ENCODE assay signal across 10 mouse cellular contexts in the genomic region with DNA sequence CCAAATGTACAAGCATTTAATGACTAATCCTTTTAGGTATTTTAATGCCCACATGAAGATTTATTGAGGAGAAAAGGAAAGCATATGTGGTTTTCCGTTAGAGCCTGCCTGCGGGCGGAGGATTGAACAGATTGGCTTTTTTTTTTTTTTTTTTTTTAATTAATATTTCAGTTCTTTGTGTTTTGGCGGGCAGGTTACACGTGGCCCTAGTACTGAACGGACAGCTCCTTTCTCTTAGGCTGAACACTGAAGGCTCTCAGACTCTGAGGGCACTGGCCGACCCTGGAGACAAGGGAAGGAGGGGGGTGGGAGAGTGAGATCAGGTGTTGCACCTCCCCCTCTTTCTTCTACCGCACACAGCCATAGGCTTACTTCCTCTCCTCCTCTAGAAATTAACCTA. TPM values are rescaled to one million over a fixed set of nuclear protein-coding genes. Genes with fewer than 3 reads are reported as not detected.
DNase-seq lines count a peak whose midpoint lies in the region; ATAC-seq and TF ChIP-seq lines count a peak whose summit lies in the region.
"Had no signal": no experiment of that assay in that cellular context is flagged by ENCODE, and none has a peak within 500 bp of the region (broad histone marks: within the 10 kb centered on the region; RNA-seq: fewer than 3 reads in every experiment).

No protein-coding gene starts in this region.

- no peaks in the 10 kb centered on the region for H3K4me1 ChIP-seq in kidney, embryonic 14.5 days (ENCODE audit: control insufficient read depth, insufficient read depth, low read length)
- no peaks in the 10 kb centered on the region for H3K4me1 ChIP-seq in kidney, adult 2 months (ENCODE audit: control insufficient read depth, insufficient read depth, low read length)
- 0 out of 2 replicates have a peak, but pooled peaks cover 3% of the 10 kb centered on the region for H3K4me1 ChIP-seq in hindbrain, embryonic 13.5 days (replicated peaks)
- no peaks in the 10 kb centered on the region for H3K4me1 ChIP-seq in midbrain, embryonic 15.5 days
- H3K4me1 ChIP-seq in heart, embryonic 10.5 days: no peaks in the 10 kb centered on the region

- H3K9ac ChIP-seq in kidney, embryonic 14.5 days (ENCODE audit: low read depth, low read length): no peak overlapping the region
- no peak overlapping the region for H3K9ac ChIP-seq in hindbrain, embryonic 13.5 days
- H3K9ac ChIP-seq in midbrain, embryonic 15.5 days: no peak overlapping the region
- H3K9ac ChIP-seq: liver, embryonic 14.5 days had no signal

- no peak overlapping the region for H3K27ac ChIP-seq in kidney, embryonic 14.5 days (ENCODE audit: low read depth, low read length)
- H3K27ac ChIP-seq in kidney, adult 2 months (ENCODE audit: insufficient read depth, low read depth, low read length): no peak overlapping the region
- no peak overlapping the region for H3K27ac ChIP-seq in hindbrain, embryonic 13.5 days
- no peak overlapping the region for H3K27ac ChIP-seq in midbrain, embryonic 15.5 days
- no peak overlapping the region for H3K27ac ChIP-seq in heart, embryonic 10.5 days
- H3K27ac ChIP-seq: liver, embryonic 14.5 days had no signal

- H3K9me3 ChIP-seq in kidney, embryonic 14.5 days (ENCODE audit: control insufficient read depth, low read length): no peaks in the 10 kb centered on the region
- H3K9me3 ChIP-seq in hindbrain, embryonic 13.5 days: no peaks in the 10 kb centered on the region
- H3K9me3 ChIP-seq in midbrain, embryonic 15.5 days: no peaks in the 10 kb centered on the region
- H3K9me3 ChIP-seq in heart, embryonic 10.5 days: no peaks in the 10 kb centered on the region

- 0 out of 2 replicates have a peak, but pooled peaks cover 2% of the 10 kb centered on the region for H3K27me3 ChIP-seq in kidney, embryonic 14.5 days (ENCODE audit: control insufficient read depth, insufficient read depth, low read length)
- no peaks in the 10 kb centered on the region; the same call in 1 of the 2 replicates for H3K27me3 ChIP-seq in kidney, adult 2 months (replicated peaks; ENCODE audit: control insufficient read depth, insufficient read depth, low read length)
- 0 out of 2 replicates have a peak, but pooled peaks cover 7% of the 10 kb centered on the region for H3K27me3 ChIP-seq in hindbrain, embryonic 13.5 days
- H3K27me3 ChIP-seq in midbrain, embryonic 15.5 days (replicated peaks): no peaks in the 10 kb centered on the region
- no peaks in the 10 kb centered on the region for H3K27me3 ChIP-seq in heart, embryonic 10.5 days (ENCODE audit: insufficient read depth, poor library complexity, severe bottlenecking)

- peak; percentile 69; the same call in 1 of the 2 replicates for ATAC-seq in kidney, embryonic 14.5 days (ENCODE audit: low FRiP score, low TSS enrichment)
- ATAC-seq in hindbrain, embryonic 13.5 days (ENCODE audit: low FRiP score): peak; percentile 49; the same call in 1 of the 2 replicates
- peak; percentile 94 for ATAC-seq in midbrain, embryonic 15.5 days (replicated peaks)

- 12% methylated on average over 8 of the region's 8 CpGs for WGBS in kidney, embryonic 14.5 days
- 8% methylated on average over 8 of the region's 8 CpGs for WGBS in kidney, adult 2 months
- 9% methylated on average over 8 of the region's 8 CpGs for WGBS in hindbrain, embryonic 13.5 days
- WGBS in midbrain, embryonic 15.5 days: 3% methylated on average over 8 of the region's 8 CpGs
- WGBS in heart, embryonic 10.5 days: 12% methylated on average over 8 of the region's 8 CpGs

- no peaks in the 10 kb centered on the region for H3K36me3 ChIP-seq in kidney, embryonic 14.5 days (ENCODE audit: control insufficient read depth, insufficient read depth, low read length)
- no peaks in the 10 kb centered on the region for H3K36me3 ChIP-seq in kidney, adult 2 months (ENCODE audit: control insufficient read depth, insufficient read depth, low read length)
- no peaks in the 10 kb centered on the region for H3K36me3 ChIP-seq in hindbrain, embryonic 13.5 days
- H3K36me3 ChIP-seq in midbrain, embryonic 15.5 days (replicated peaks): no peaks in the 10 kb centered on the region
- H3K36me3 ChIP-seq in heart, embryonic 10.5 days: no peaks in the 10 kb centered on the region

- no peak overlapping the region for H3K4me2 ChIP-seq in kidney, embryonic 14.5 days (replicated peaks; ENCODE audit: low read depth, low read length)
- no peak overlapping the region for H3K4me2 ChIP-seq in hindbrain, embryonic 13.5 days
- H3K4me2 ChIP-seq in midbrain, embryonic 15.5 days: peak overlapping the region; percentile 21; the same call in 1 of the 2 replicates

- H3K4me3 ChIP-seq in kidney, embryonic 14.5 days (ENCODE audit: low read length): no peak overlapping the region
- no peak overlapping the region for H3K4me3 ChIP-seq in kidney, adult 2 months (ENCODE audit: insufficient read depth, low read depth, low read length)
- no peak overlapping the region for H3K4me3 ChIP-seq in hindbrain, embryonic 13.5 days
- H3K4me3 ChIP-seq in midbrain, embryonic 15.5 days: no peak overlapping the region
- H3K4me3 ChIP-seq in heart, embryonic 10.5 days: no peak overlapping the region

- no peak for TF ChIP-seq CTCF in kidney, adult 2 months (conservative IDR thresholded peaks at IDR 0.05; ENCODE audit: insufficient read depth, insufficient read length, low read depth, low read length)

- DNase-seq in kidney, adult 2 months: no peak
- peak; percentile 18 for DNase-seq in ZHBTc4 (ENCODE audit: low read depth, low spot score)
- DNase-seq in spleen, postnatal 14 days (ENCODE audit: low spot score in 2 of 2): no peak
- DNase-seq in lung, postnatal 4 days: no peak
- no peak for DNase-seq in heart, embryonic 10.5 days (ENCODE audit: low spot score)
- DNase-seq: layer of hippocampus, postnatal 36 days had no signal

- no peak for TF ChIP-seq POLR2A in kidney, adult 2 months (IDR thresholded peaks at IDR 0.05; ENCODE audit: low read depth, low read length)

RNA-seq across cellular contexts. Expression of a gene that starts 14.7 kb away (rescaled TPM):
- polyA plus RNA-seq in kidney, embryonic 14.5 days (2014; fragmentation: Nextera tagmentation; extraction: Ambion mirVana): not detected in 2 replicates
- polyA plus RNA-seq in kidney, adult 2 months (2012; rRNA removed): not detected in 2 replicates
- polyA plus RNA-seq in hindbrain, embryonic 13.5 days (2015; fragmentation: Nextera tagmentation; extraction: Ambion mirVana): 2.1 and 4.8 TPM in 2 replicates
- 60.1 and 80.2 TPM in 2 replicates for polyA plus RNA-seq in midbrain, embryonic 15.5 days (2015; fragmentation: Nextera tagmentation; extraction: Ambion mirVana)
- not detected in 2 replicates for polyA plus RNA-seq in heart, embryonic 10.5 days (2016; fragmentation: Nextera tagmentation; extraction: Ambion mirVana)
- polyA plus RNA-seq: liver, embryonic 14.5 days had no signal

Comparison
In these comparisons a context has a peak if more than half of its experiments do, and no peak if none do; other contexts are left out.
1. RNA of a gene that starts 14.7 kb away (polyA plus RNA-seq): 60.1 to 80.2 TPM in midbrain, embryonic 15.5 days; 2.1 to 4.8 TPM in hindbrain, embryonic 13.5 days, not detected in kidney, embryonic 14.5 days, not detected in kidney, adult 2 months and not detected in heart, embryonic 10.5 days; every median in the first group is over 10 times any median in the second.
2. Peak in every context shown above with its lines, with median percentiles within 50 percentile points of each other: ATAC-seq.